Mouse (Mus musculus): Measurements from ENCODE around the gene Lrrn2.

GRCm38 (mm10) chr1:132893311-132894077, 13.4 kb downstream of the Lrrn2 start:
- TF ChIP-seq ZC3H11A (IDR thresholded peaks at IDR 0.05; ENCODE audit: low read depth, low read length), result no peak
- no peak for TF ChIP-seq POLR2A (IDR thresholded peaks at IDR 0.05; ENCODE audit: control insufficient read depth in 1 of 2, insufficient read depth in 1 of 2, low read depth in 1 of 2, low read length in 2 of 2, poor library complexity in 1 of 2)
- no peak for TF ChIP-seq SMC3 (IDR thresholded peaks at IDR 0.05; ENCODE audit: low read depth, low read length)
- no peak for TF ChIP-seq CHD1 (IDR thresholded peaks at IDR 0.05; ENCODE audit: low read depth, low read length)
- no peak for TF ChIP-seq CTCF (IDR thresholded peaks at IDR 0.05 in 2 of 3, conservative IDR thresholded peaks at IDR 0.05 in 1 of 3; ENCODE audit: control insufficient read depth in 1 of 3, insufficient read depth in 1 of 3, low read depth in 2 of 3, low read length in 3 of 3, poor library complexity in 1 of 3, severe bottlenecking in 1 of 3)
- no peak for TF ChIP-seq GABPA (IDR thresholded peaks at IDR 0.05; ENCODE audit: low read depth, low read length)
